Mouse (Mus musculus) urinary bladder, postnatal 25 days (tissue): Measurements from ENCODE around the gene Brdt.
"Not testable (repeated sequence)": the region's sequence is repeated elsewhere in the genome, so short reads cannot be mapped to it uniquely, and the experiment has no call there.

ENCODE experiments used
- DNase-seq: peaks from one replicate; pipeline ENCODE4 v3.0.0; 2022; ENCODE audit warnings: low spot score

Gene Brdt

GRCm38 (mm10) chr5:107340404-107340803, 9.4 kb downstream of the Brdt start:
- DNase-seq, result no peak

GRCm38 (mm10) chr5:107342891-107343290, 11.9 kb downstream of the Brdt start:
- DNase-seq, result no peak

GRCm38 (mm10) chr5:107346214-107346613, 15.3 kb downstream of the Brdt start:
- no peak for DNase-seq

GRCm38 (mm10) chr5:107352566-107352965, 21.6 kb downstream of the Brdt start:
- no peak for DNase-seq

GRCm38 (mm10) chr5:107353981-107354380, 23.0 kb downstream of the Brdt start:
- DNase-seq, result no peak

GRCm38 (mm10) chr5:107355801-107356200, 24.8 kb downstream of the Brdt start:
- DNase-seq, result no peak

GRCm38 (mm10) chr5:107357723-107358122, 26.8 kb downstream of the Brdt start:
- DNase-seq, result no peak

GRCm38 (mm10) chr5:107359395-107360053, 28.6 kb downstream of the Brdt start:
- peak; percentile 79 for DNase-seq

GRCm38 (mm10) chr5:107360054-107360730, 29.2 kb downstream of the Brdt start:
- no peak for DNase-seq

- DNase-seq, result no peak
These were observed 39.1 kb downstream of the Brdt start for GRCm38 (mm10) chr5:107370040-107370439.

GRCm38 (mm10) chr5:107371335-107371734, 40.4 kb downstream of the Brdt start:
- no peak for DNase-seq

GRCm38 (mm10) chr5:107373256-107373655, 42.3 kb downstream of the Brdt start:
- DNase-seq, result no peak

GRCm38 (mm10) chr5:107386448-107386847, 55.5 kb downstream of the Brdt start:
- not testable (repeated sequence) for DNase-seq

GRCm38 (mm10) chr5:107387788-107388187, 56.8 kb downstream of the Brdt start:
- DNase-seq, result no peak

- DNase-seq, result no peak
These were observed 58.4 kb downstream of the Brdt start for GRCm38 (mm10) chr5:107389373-107389772.

GRCm38 (mm10) chr5:107394437-107394836, 63.5 kb downstream of the Brdt start:
- DNase-seq, result no peak

- no peak for DNase-seq
These were observed 71.5 kb downstream of the Brdt start, which contains the start of gene Ephx4 for GRCm38 (mm10) chr5:107402436-107402835. Ephx4 (plus strand) TSS chr5:107402736.

- DNase-seq, result peak; percentile 6
These were observed 72.3 kb downstream of the Brdt start for GRCm38 (mm10) chr5:107403011-107403946.

GRCm38 (mm10) chr5:107403947-107404684, 73.2 kb downstream of the Brdt start:
- DNase-seq, result no peak

- DNase-seq, result no peak
These were observed 74.4 kb downstream of the Brdt start for GRCm38 (mm10) chr5:107405361-107405760.

GRCm38 (mm10) chr5:107410305-107410704, 79.3 kb downstream of the Brdt start:
- DNase-seq, result no peak

- no peak for DNase-seq
These were observed 80.4 kb downstream of the Brdt start for GRCm38 (mm10) chr5:107411326-107411725.
